Mouse (Mus musculus) macrophage (primary cell): ENCODE data around the gene Gm44965. TPM values are rescaled to one million over a fixed set of nuclear protein-coding genes. Genes with fewer than 3 reads are reported as not detected.
A peak's percentile ranks its signal among the peaks of the same experiment; 100 is the strongest.

Source experiments
- H3K27ac ChIP-seq: fragments of 350-480 bp; formaldehyde crosslinking; 2 replicates; pipeline ENCODE4 v1.9.0; 2021
- H3K36me3 ChIP-seq: fragments of 350-480 bp; formaldehyde crosslinking; 2 replicates; pipeline ENCODE4 v1.9.0; 2021; ENCODE audit errors: inconsistent target
- H3K4me3 ChIP-seq: fragments of 350-480 bp; formaldehyde crosslinking; 2 replicates; pipeline ENCODE4 v1.9.0; 2021; ENCODE audit errors: inconsistent target
- H3K79me2 ChIP-seq: fragments of 350-480 bp; formaldehyde crosslinking; 2 replicates; pipeline ENCODE4 v1.9.0; 2021; ENCODE audit errors: inconsistent target
- WGBS: methylation state at CpG from one replicate; pipeline ENCODE4 v1.1.7; 2026; ENCODE audit warnings: inconsistent platforms; ENCODE audit not compliant: missing documents; 5-methylcytosine and 5-hydroxymethylcytosine counted together
- polyA plus RNA-seq: library from polyadenylated mRNA; stranded (reverse); fragments of 250-400 nt; gene quantifications from 3 replicates; pipeline ENCODE4 v1.2.4, GENCODE M21; 2018; ENCODE audit warnings: inconsistent platforms

Gene Gm44965
- polyA plus RNA-seq, 1 experiment from 2014 or later, result not detected

GRCm38 (mm10) chr6:48594043-48594738 is 450 bp downstream of the Gm44965 start:
- 2% methylated on average over 34 of the region's 41 CpGs for WGBS
- peaks cover 16% of the 10 kb centered on the region; the same call in 1 of the 2 replicates for H3K79me2 ChIP-seq
- peak overlapping the region; percentile 83 for H3K4me3 ChIP-seq
- H3K36me3 ChIP-seq, result peaks cover 13% of the 10 kb centered on the region; the same call in 1 of the 2 replicates
- H3K27ac ChIP-seq, result peak overlapping the region; percentile 43; the same call in 1 of the 2 replicates

GRCm38 (mm10) chr6:48595278-48595677 is 1.5 kb downstream of the Gm44965 start:
- H3K27ac ChIP-seq, result no peak overlapping the region
- H3K4me3 ChIP-seq, result peak overlapping the region; percentile 83; the same call in 1 of the 2 replicates
- H3K79me2 ChIP-seq, result peaks cover 16% of the 10 kb centered on the region; the same call in 1 of the 2 replicates
- H3K36me3 ChIP-seq, result peaks cover 13% of the 10 kb centered on the region; the same call in 1 of the 2 replicates
- WGBS, result 40% methylated on average over 1 of the region's 1 CpGs

- peaks cover 16% of the 10 kb centered on the region; the same call in 1 of the 2 replicates for H3K79me2 ChIP-seq
- WGBS, result 95% methylated on average over 41 of the region's 45 CpGs
- H3K27ac ChIP-seq, result no peak overlapping the region
- peaks cover 13% of the 10 kb centered on the region; the same call in 1 of the 2 replicates for H3K36me3 ChIP-seq
- H3K4me3 ChIP-seq, result no peak overlapping the region
Measured at GRCm38 (mm10) chr6:48596545-48597232, 2.9 kb downstream of the Gm44965 start.

- Histone ChIP-seq H3K79me2 (peaks cover 16% of the 10 kb centered on the region; the same call in 1 of the 2 replicates), H3K36me3 (peaks cover 13% of the 10 kb centered on the region; the same call in 1 of the 2 replicates), H3K27ac (no peak overlapping the region), H3K4me3 (no peak overlapping the region)
- WGBS, result 94% methylated on average over 24 of the region's 27 CpGs
Measured at GRCm38 (mm10) chr6:48597233-48597625, 3.5 kb downstream of the Gm44965 start.

GRCm38 (mm10) chr6:48600594-48600993 is 6.9 kb downstream of the Gm44965 start:
- Histone ChIP-seq H3K36me3 (peaks cover 13% of the 10 kb centered on the region; the same call in 1 of the 2 replicates), H3K27ac (no peak overlapping the region), H3K79me2 (peaks cover under 1% of the 10 kb centered on the region; the same call in 1 of the 2 replicates), H3K4me3 (no peak overlapping the region)
- 100% methylated on average over 1 of the region's 1 CpGs for WGBS

DNA sequence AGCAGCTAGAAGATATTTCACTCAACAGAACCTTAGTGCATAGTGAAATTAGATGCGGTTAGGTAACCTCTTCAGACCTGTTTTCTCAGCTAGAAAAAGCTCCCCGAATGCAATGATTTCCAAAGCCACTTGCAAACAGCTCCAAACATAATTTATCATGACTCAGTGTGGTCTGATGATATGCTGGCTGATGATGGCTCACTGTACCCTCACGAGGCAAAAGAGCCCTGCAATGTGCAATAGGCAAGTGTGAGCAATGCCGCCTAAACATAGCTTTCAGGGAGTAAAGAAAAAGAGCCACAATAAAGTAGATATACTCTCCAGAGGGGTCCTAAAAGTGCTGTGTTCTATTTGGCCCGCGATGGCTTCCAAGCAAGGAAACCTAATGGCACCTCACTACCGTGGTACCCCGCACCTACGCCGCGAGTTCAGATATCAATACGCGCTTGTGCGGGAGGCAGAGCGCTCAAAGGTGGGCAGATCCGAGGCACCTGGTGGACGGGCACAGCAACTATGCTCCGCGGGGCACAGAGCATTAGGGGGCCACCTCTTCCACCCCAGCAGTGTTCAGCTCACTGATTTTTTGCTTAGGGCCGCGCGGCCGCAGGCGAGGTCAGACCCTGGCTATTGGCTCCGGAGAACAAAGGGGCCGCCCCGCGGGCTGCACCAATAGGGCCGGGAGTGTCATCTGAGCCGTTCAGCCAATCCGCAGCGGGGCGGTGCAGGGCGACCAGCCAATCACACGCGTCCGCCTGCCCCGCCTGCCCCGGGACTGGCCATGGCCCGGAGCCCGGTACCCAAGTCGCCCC is 7.7 kb downstream of the Gm44965 start, which contains the start of gene Zfp775:
TSS of gene Zfp775 (plus strand) at position 793 of the 809 bp plus-strand sequence.
- H3K27ac ChIP-seq, result peak within 1 kb of the TSS; percentile 54
- whole genome bisulfite sequencing, result 6% methylated on average over 42 of the region's 42 CpGs
- H3K4me3 ChIP-seq, result peak within 1 kb of the TSS; percentile 74
- no peaks in the 10 kb centered on the region; the same call in 1 of the 2 replicates for H3K79me2 ChIP-seq
- H3K36me3 ChIP-seq, result peaks cover 13% of the 10 kb centered on the region; the same call in 1 of the 2 replicates

DNA sequence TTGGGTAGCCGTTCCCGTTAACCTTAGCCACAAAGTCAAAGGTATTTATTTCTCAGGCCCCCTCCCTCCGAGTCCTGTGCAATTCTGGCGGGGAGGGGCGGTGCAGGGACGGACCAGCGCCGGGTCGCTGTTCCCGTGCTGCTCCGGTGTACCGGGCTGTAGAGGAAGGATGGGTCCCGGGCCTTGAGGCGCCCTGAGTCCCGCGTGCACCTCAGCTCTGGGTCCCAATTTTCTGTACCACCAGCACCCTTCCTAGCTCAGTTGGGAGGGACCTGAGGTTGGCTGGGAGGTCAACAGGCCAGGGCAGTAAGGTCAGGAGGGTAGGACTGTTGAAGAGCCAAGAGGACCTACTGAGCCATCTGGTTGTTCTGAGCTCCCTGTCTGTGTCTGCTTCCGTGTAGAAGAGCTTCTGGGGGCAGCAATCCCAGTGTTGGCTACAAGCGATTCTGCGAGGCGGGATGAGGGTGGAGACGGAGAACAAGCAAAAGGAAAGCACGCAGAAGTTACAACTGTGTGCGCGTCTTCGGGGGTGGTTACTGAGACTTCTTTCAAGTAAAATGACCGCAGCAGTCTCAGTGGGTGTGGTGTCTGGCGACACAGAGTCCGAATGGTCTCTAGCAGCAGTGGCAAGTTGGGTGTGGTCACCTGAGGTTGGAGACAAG is 8.5 kb downstream of the Gm44965 start:
- Histone ChIP-seq H3K27ac (peak overlapping the region; percentile 37), H3K4me3 (peak overlapping the region; percentile 74), H3K79me2 (no peaks in the 10 kb centered on the region), H3K36me3 (peaks cover 13% of the 10 kb centered on the region; the same call in 1 of the 2 replicates)
- 1% methylated on average over 28 of the region's 28 CpGs for WGBS

DNA sequence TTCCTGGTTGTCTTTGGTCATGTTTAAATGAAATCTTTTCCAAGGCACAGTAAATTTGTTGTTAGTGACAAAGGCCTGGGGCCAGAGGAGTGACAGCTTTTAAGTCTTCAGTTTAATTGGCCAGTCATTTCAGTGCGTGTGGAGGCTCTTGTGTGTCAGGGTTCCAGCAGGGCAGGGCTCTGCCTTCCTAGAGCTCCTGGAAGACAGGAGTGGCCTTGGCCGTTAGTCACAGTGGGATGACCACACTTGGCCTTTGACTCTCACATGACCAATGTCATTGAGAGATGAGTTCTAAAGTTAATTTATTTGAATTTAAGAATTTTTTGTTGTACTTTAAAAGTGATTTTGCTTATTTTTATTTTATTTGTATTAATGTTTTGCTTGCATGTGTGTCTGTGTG is 14.4 kb downstream of the Gm44965 start:
- Histone ChIP-seq H3K36me3 (no peaks in the 10 kb centered on the region), H3K79me2 (no peaks in the 10 kb centered on the region), H3K4me3 (no peak overlapping the region), H3K27ac (no peak overlapping the region)
- WGBS, result 100% methylated on average over 2 of the region's 2 CpGs

GRCm38 (mm10) chr6:48609512-48609911 is 15.8 kb downstream of the Gm44965 start:
- no peak overlapping the region for H3K27ac ChIP-seq
- WGBS, result 46% methylated on average over 7 of the region's 7 CpGs
- H3K36me3 ChIP-seq, result no peaks in the 10 kb centered on the region
- no peak overlapping the region for H3K4me3 ChIP-seq
- no peaks in the 10 kb centered on the region for H3K79me2 ChIP-seq

- 96% methylated on average over 3 of the region's 3 CpGs for WGBS
- Histone ChIP-seq H3K4me3 (no peak overlapping the region), H3K27ac (no peak overlapping the region), H3K79me2 (no peaks in the 10 kb centered on the region), H3K36me3 (no peaks in the 10 kb centered on the region)
Measured at GRCm38 (mm10) chr6:48610657-48611056, 16.9 kb downstream of the Gm44965 start.

DNA sequence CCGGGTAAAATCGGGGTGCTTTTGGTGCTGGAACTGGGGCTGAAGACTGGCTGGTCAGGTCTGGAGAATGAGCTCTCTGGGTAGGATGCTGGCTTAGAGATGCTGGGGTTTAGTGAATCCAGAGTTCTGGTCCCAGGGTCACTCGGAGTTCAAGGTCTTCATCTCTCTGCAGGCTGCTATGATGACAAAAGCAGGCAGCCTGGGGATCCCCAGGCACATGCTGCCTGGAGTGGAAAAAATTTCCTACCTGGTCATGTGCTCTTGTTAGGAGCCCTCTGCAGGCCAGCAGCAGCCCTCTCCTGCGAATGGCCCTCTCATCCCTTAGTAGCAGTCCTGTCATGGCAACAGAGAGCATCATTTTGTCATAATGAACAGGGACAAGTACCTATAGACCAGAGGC is 19.7 kb downstream of the Gm44965 start:
- Histone ChIP-seq H3K4me3 (no peak overlapping the region), H3K27ac (no peak overlapping the region), H3K36me3 (no peaks in the 10 kb centered on the region), H3K79me2 (no peaks in the 10 kb centered on the region)
- 97% methylated on average over 4 of the region's 4 CpGs for WGBS

GRCm38 (mm10) chr6:48614756-48615155 is 21.0 kb downstream of the Gm44965 start:
- 100% methylated on average over 5 of the region's 5 CpGs for WGBS
- Histone ChIP-seq H3K27ac (no peak overlapping the region), H3K36me3 (no peaks in the 10 kb centered on the region), H3K4me3 (no peak overlapping the region), H3K79me2 (no peaks in the 10 kb centered on the region)

DNA sequence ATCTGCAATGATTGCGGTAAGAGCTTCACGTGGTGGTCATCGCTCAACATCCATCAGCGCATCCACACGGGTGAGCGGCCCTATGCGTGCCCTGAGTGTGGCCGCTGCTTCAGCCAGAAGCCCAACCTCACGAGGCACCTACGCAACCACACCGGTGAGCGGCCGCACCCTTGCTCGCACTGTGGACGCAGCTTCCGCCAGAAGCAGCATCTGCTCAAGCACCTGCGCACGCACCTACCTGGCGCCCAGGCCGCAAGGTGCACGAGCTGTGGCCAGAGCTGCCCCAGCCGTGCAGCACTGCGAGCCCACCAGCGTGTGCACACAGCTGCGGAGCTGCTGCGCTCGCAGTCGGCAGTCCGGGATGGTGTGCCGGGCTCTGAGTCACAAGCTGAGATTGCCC is 26.3 kb downstream of the Gm44965 start:
- WGBS, result 96% methylated on average over 30 of the region's 30 CpGs
- Histone ChIP-seq H3K79me2 (no peaks in the 10 kb centered on the region), H3K4me3 (no peak overlapping the region), H3K27ac (no peak overlapping the region), H3K36me3 (no peaks in the 10 kb centered on the region)
